Mouse (Mus musculus): ENCODE results near the gene Cspg5. TPM values are rescaled to one million over a fixed set of nuclear protein-coding genes. Genes with fewer than 3 reads are reported as not detected.

The Cspg5 gene
- polyA plus RNA-seq, 1 experiment from 2014 or later = 3.2 TPM

DNA sequence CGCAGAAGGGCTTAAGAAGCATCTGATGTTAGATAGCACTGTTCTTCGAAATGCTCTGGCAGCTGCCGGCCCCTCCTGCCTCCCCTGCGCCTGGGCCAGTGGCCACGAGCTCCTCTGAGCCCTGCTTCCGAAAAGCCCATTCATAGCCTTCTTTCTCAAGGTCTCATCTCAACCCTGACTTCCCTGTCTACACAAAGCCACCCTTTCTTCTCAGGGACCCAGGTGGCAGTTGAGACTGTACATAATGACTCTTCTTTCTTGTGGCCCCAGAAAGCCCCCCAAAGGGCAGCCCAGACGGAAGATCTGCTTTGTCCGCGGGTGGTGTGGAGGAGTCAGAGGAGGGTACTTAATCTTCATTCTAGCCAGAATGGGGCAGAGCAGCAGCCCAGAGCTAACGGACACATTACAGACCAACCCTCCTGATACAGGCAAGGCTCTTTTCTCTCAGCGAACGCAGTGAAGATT, 49.7 kb downstream of the Cspg5 start:
- no peak overlapping the region for H3K9ac ChIP-seq (replicated peaks; ENCODE audit: low read depth, low read length)
- H3K9me3 ChIP-seq (ENCODE audit: control insufficient read depth, low read depth, low read length) = no peaks in the 10 kb centered on the region
- H3K36me3 ChIP-seq (ENCODE audit: control insufficient read depth, insufficient read depth, low read length) = no peaks in the 10 kb centered on the region
- no peaks in the 10 kb centered on the region for H3K4me1 ChIP-seq (ENCODE audit: control insufficient read depth, insufficient read depth, low read length)
- no peak for ATAC-seq (ENCODE audit: insufficient number of reproducible peaks, insufficient read depth, low FRiP score, low read depth)
- WGBS = 67% methylated on average over 12 of the region's 12 CpGs
- H3K27me3 ChIP-seq (ENCODE audit: control insufficient read depth, insufficient read depth, low read length) = no peaks in the 10 kb centered on the region
- no peak overlapping the region for H3K4me3 ChIP-seq (ENCODE audit: low read depth, low read length)
- no peak overlapping the region for H3K4me2 ChIP-seq (replicated peaks; ENCODE audit: low read depth, low read length)
- no peak overlapping the region for H3K27ac ChIP-seq (ENCODE audit: low read length)

GRCm38 (mm10) chr9:110293873-110294415, 50.4 kb downstream of the Cspg5 start:
- no peak overlapping the region for H3K4me2 ChIP-seq (replicated peaks; ENCODE audit: low read depth, low read length)
- H3K4me1 ChIP-seq (ENCODE audit: control insufficient read depth, insufficient read depth, low read length) = no peaks in the 10 kb centered on the region
- H3K9ac ChIP-seq (replicated peaks; ENCODE audit: low read depth, low read length) = no peak overlapping the region
- no peak for ATAC-seq (ENCODE audit: insufficient number of reproducible peaks, insufficient read depth, low FRiP score, low read depth)
- H3K9me3 ChIP-seq (ENCODE audit: control insufficient read depth, low read depth, low read length) = no peaks in the 10 kb centered on the region
- H3K27me3 ChIP-seq (ENCODE audit: control insufficient read depth, insufficient read depth, low read length) = no peaks in the 10 kb centered on the region
- no peaks in the 10 kb centered on the region for H3K36me3 ChIP-seq (ENCODE audit: control insufficient read depth, insufficient read depth, low read length)
- 84% methylated on average over 13 of the region's 13 CpGs for WGBS
- H3K4me3 ChIP-seq (ENCODE audit: low read depth, low read length) = no peak overlapping the region
- H3K27ac ChIP-seq (ENCODE audit: low read length) = no peak overlapping the region

DNA sequence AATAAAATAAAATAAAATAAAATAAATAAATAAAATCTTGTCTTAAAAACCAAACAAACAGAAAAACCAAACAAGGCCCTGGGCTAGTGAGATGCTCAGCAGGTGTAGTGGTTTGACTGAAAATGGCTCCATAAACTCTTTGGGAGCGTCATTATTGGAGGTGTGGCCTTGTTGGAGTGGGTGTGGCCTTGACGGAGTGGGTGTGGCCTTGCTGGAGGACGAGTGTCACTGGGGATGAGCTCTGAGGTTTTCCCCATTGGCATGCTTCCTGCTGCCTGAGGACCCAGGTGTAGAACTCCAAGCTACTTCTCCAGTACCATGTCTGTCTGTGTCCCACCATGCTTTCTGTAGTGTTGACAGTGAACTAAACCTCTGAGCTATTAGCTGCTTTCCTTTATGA, 51.2 kb downstream of the Cspg5 start:
- H3K36me3 ChIP-seq (ENCODE audit: control insufficient read depth, insufficient read depth, low read length) = no peaks in the 10 kb centered on the region
- no peaks in the 10 kb centered on the region for H3K9me3 ChIP-seq (ENCODE audit: control insufficient read depth, low read depth, low read length)
- no peak for ATAC-seq (ENCODE audit: insufficient number of reproducible peaks, insufficient read depth, low FRiP score, low read depth)
- WGBS = 52% methylated on average over 3 of the region's 3 CpGs
- H3K27ac ChIP-seq (ENCODE audit: low read length) = no peak overlapping the region
- no peaks in the 10 kb centered on the region for H3K4me1 ChIP-seq (ENCODE audit: control insufficient read depth, insufficient read depth, low read length)
- no peaks in the 10 kb centered on the region for H3K27me3 ChIP-seq (ENCODE audit: control insufficient read depth, insufficient read depth, low read length)
- H3K4me3 ChIP-seq (ENCODE audit: low read depth, low read length) = no peak overlapping the region
- H3K4me2 ChIP-seq (replicated peaks; ENCODE audit: low read depth, low read length) = no peak overlapping the region
- no peak overlapping the region for H3K9ac ChIP-seq (replicated peaks; ENCODE audit: low read depth, low read length)

GRCm38 (mm10) chr9:110296867-110297627, 53.5 kb downstream of the Cspg5 start:
- H3K27ac ChIP-seq (ENCODE audit: low read length) = no peak overlapping the region
- no peaks in the 10 kb centered on the region for H3K4me1 ChIP-seq (ENCODE audit: control insufficient read depth, insufficient read depth, low read length)
- no peak overlapping the region for H3K4me2 ChIP-seq (replicated peaks; ENCODE audit: low read depth, low read length)
- ATAC-seq (ENCODE audit: insufficient number of reproducible peaks, insufficient read depth, low FRiP score, low read depth) = 0 out of 2 replicates have a peak, but pooled peaks have one; percentile 49
- 0 out of 2 replicates have a peak, but pooled peaks cover 3% of the 10 kb centered on the region for H3K9me3 ChIP-seq (ENCODE audit: control insufficient read depth, low read depth, low read length)
- 6% methylated on average over 5 of the region's 5 CpGs for WGBS
- no peaks in the 10 kb centered on the region for H3K36me3 ChIP-seq (ENCODE audit: control insufficient read depth, insufficient read depth, low read length)
- H3K27me3 ChIP-seq (ENCODE audit: control insufficient read depth, insufficient read depth, low read length) = no peaks in the 10 kb centered on the region
- H3K4me3 ChIP-seq (ENCODE audit: low read depth, low read length) = no peak overlapping the region
- no peak overlapping the region for H3K9ac ChIP-seq (replicated peaks; ENCODE audit: low read depth, low read length)

- under 1% methylated on average over 4 of the region's 4 CpGs for WGBS
- peak overlapping the region; percentile 89 for H3K27ac ChIP-seq (ENCODE audit: low read length)
- ATAC-seq (ENCODE audit: insufficient number of reproducible peaks, insufficient read depth, low FRiP score, low read depth) = no peak
These were observed 60.9 kb downstream of the Cspg5 start for GRCm38 (mm10) chr9:110304516-110304915.

GRCm38 (mm10) chr9:110304969-110305651, 61.5 kb downstream of the Cspg5 start, which contains the start of gene Elp6:
Gene Elp6 (plus strand): TSS chr9:110305173.
- WGBS = under 1% methylated on average over 46 of the region's 46 CpGs
- H3K9ac ChIP-seq (replicated peaks; ENCODE audit: low read depth, low read length) = peak within 1 kb of the TSS; percentile 43

More at GRCm38 (mm10) chr9:110304516-110304915, 60.9 kb downstream of the Cspg5 start:
- Histone ChIP-seq H3K4me1 (ENCODE audit: control insufficient read depth, insufficient read depth, low read length) (peaks cover 6% of the 10 kb centered on the region; the same call in 1 of the 2 replicates), H3K4me3 (ENCODE audit: low read depth, low read length) (peak overlapping the region; percentile 44), H3K36me3 (ENCODE audit: control insufficient read depth, insufficient read depth, low read length) (no peaks in the 10 kb centered on the region), H3K4me2 (replicated peaks; ENCODE audit: low read depth, low read length) (peak overlapping the region; percentile 55), H3K9ac (replicated peaks; ENCODE audit: low read depth, low read length) (peak overlapping the region; percentile 43; the same call in 1 of the 2 replicates), H3K27me3 (ENCODE audit: control insufficient read depth, insufficient read depth, low read length) (no peaks in the 10 kb centered on the region), H3K9me3 (ENCODE audit: control insufficient read depth, low read depth, low read length) (0 out of 2 replicates have a peak, but pooled peaks cover 3% of the 10 kb centered on the region)

DNA sequence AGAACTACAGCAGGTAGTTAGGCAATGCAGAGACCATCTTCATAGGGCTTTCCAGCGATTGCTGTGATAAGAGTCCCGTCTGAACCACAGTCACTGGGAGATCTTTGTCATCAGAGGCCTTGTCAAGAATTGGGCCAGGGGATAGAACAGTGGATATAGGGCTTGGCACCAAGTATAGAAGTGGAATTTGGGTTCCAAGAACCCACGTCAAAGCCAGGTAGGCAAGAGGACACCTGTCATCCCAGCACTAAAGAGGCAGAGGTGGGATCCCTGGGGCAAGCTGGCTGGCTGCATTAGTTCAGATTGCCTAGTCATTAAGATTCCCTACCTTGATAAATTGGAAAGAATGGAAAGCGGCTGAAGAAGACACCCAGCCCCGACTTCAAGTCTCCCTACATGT, 62.8 kb downstream of the Cspg5 start:
- ATAC-seq (ENCODE audit: insufficient number of reproducible peaks, insufficient read depth, low FRiP score, low read depth) = no peak
- Histone ChIP-seq H3K4me1 (ENCODE audit: control insufficient read depth, insufficient read depth, low read length) (peaks cover 6% of the 10 kb centered on the region; the same call in 1 of the 2 replicates), H3K9ac (replicated peaks; ENCODE audit: low read depth, low read length) (no peak overlapping the region), H3K27ac (ENCODE audit: low read length) (no peak overlapping the region), H3K9me3 (ENCODE audit: control insufficient read depth, low read depth, low read length) (0 out of 2 replicates have a peak, but pooled peaks cover 3% of the 10 kb centered on the region), H3K4me3 (ENCODE audit: low read depth, low read length) (no peak overlapping the region), H3K36me3 (ENCODE audit: control insufficient read depth, insufficient read depth, low read length) (peaks cover 9% of the 10 kb centered on the region; the same call in 1 of the 2 replicates), H3K27me3 (ENCODE audit: control insufficient read depth, insufficient read depth, low read length) (no peaks in the 10 kb centered on the region), H3K4me2 (replicated peaks; ENCODE audit: low read depth, low read length) (peak overlapping the region; percentile 65; the same call in 1 of the 2 replicates)
- WGBS = 88% methylated on average over 5 of the region's 5 CpGs

More at GRCm38 (mm10) chr9:110304969-110305651, 61.5 kb downstream of the Cspg5 start, which contains the start of gene Elp6:
- Histone ChIP-seq H3K9me3 (ENCODE audit: control insufficient read depth, low read depth, low read length) (0 out of 2 replicates have a peak, but pooled peaks cover 3% of the 10 kb centered on the region), H3K36me3 (ENCODE audit: control insufficient read depth, insufficient read depth, low read length) (no peaks in the 10 kb centered on the region), H3K27ac (ENCODE audit: low read length) (peak within 1 kb of the TSS; percentile 89), H3K27me3 (ENCODE audit: control insufficient read depth, insufficient read depth, low read length) (no peaks in the 10 kb centered on the region), H3K4me3 (ENCODE audit: low read depth, low read length) (peak within 1 kb of the TSS; percentile 44), H3K4me2 (replicated peaks; ENCODE audit: low read depth, low read length) (peak within 1 kb of the TSS; percentile 65), H3K4me1 (ENCODE audit: control insufficient read depth, insufficient read depth, low read length) (peaks cover 6% of the 10 kb centered on the region; the same call in 1 of the 2 replicates)
- ATAC-seq (ENCODE audit: insufficient number of reproducible peaks, insufficient read depth, low FRiP score, low read depth) = peak; percentile 97

Measured in stomach, embryonic 14.5 days (tissue).